Mouse (Mus musculus): Measurements from ENCODE around the gene Spata3. TPM values are rescaled to one million over a fixed set of nuclear protein-coding genes. Genes with fewer than 3 reads are reported as not detected.

Gene Spata3
- total RNA-seq (2014; rRNA removed) (not detected in 2 replicates), polyA plus RNA-seq (2012; rRNA removed) (not detected in 2 replicates)

DNA sequence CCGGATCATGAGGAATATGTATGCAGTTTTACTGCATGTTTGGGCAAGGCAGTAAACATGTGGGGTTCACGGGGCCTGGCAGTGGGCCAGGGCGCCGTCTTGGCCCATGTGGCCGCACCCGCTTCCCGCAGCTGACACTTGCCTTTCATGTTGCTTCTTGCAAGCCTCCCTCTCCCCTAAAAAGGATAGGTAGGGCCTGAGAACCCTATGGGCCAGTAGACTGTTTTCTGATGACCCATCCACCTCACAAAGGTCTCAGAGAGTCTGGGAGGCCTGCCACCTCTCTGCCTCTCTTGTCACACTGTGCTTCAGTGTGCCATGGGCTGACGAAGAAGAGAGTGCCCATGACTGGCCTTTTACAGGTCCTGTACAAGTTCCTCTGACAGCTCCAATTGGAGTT is at the start of gene Spata3:
Gene Spata3, plus strand, starts transcription at position 301 of the 400 bp plus-strand sequence.
- TF ChIP-seq POLR2A (IDR thresholded peaks at IDR 0.05; ENCODE audit: extremely low read depth, insufficient read depth, low read length): no peak
- no peak for TF ChIP-seq CTCF (IDR thresholded peaks at IDR 0.05; ENCODE audit: low read depth, low read length)
- no peak within 1 kb of the TSS for H3K9ac ChIP-seq (ENCODE audit: low read depth, low read length)
- H3K27ac ChIP-seq (replicated peaks; ENCODE audit: insufficient read depth, low read depth, low read length): no peak within 1 kb of the TSS
- H3K36me3 ChIP-seq (ENCODE audit: control insufficient read depth, insufficient read depth, low read length): no peaks in the 10 kb centered on the region
- no peaks in the 10 kb centered on the region for H3K79me2 ChIP-seq (ENCODE audit: control insufficient read depth, insufficient read depth, low read length)
- WGBS: 95% methylated on average over 8 of the region's 8 CpGs
- no peaks in the 10 kb centered on the region for H3K4me1 ChIP-seq (ENCODE audit: control insufficient read depth, insufficient read depth, low read length)
- H3K4me3 ChIP-seq (ENCODE audit: insufficient read depth, low read depth, low read length): no peak within 1 kb of the TSS
- DNase-seq (ENCODE audit: extremely low read depth, low read depth, low spot score): no peak
- H3K27me3 ChIP-seq (ENCODE audit: control insufficient read depth, insufficient read depth, low read length): no peaks in the 10 kb centered on the region

DNA sequence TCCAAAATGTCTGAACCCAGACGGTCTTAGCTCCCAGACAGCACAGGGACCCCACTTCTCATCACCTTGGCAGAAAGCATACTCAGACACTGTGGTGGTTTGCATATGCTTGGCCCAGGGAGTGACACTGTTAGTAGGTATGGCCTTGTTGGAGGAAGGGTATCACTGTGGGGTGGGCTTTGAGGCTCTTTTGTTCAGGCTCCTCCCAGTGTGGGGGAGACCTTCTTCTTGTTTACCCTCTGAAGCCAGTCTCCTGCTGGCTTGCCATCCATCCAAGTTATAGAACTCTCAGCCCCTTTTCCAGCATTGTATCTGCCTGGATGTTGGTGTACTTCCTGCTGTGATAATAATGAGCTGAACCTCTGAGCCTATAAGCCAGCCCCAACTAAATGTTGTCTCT is 47.5 kb upstream of the Spata3 start:
- no peaks in the 10 kb centered on the region for H3K4me1 ChIP-seq (ENCODE audit: control insufficient read depth, insufficient read depth, low read length)
- H3K4me3 ChIP-seq (ENCODE audit: insufficient read depth, low read depth, low read length): no peak overlapping the region
- H3K79me2 ChIP-seq (ENCODE audit: control insufficient read depth, insufficient read depth, low read length): no peaks in the 10 kb centered on the region
- no peak overlapping the region for H3K27ac ChIP-seq (replicated peaks; ENCODE audit: insufficient read depth, low read depth, low read length)
- no peaks in the 10 kb centered on the region for H3K27me3 ChIP-seq (ENCODE audit: control insufficient read depth, insufficient read depth, low read length)
- 97% methylated on average over 1 of the region's 1 CpGs for WGBS
- TF ChIP-seq POLR2A (IDR thresholded peaks at IDR 0.05; ENCODE audit: extremely low read depth, insufficient read depth, low read length): no peak
- no peak for TF ChIP-seq CTCF (IDR thresholded peaks at IDR 0.05; ENCODE audit: low read depth, low read length)
- no peak overlapping the region for H3K9ac ChIP-seq (ENCODE audit: low read depth, low read length)
- DNase-seq (ENCODE audit: extremely low read depth, low read depth, low spot score): no peak
- H3K36me3 ChIP-seq (ENCODE audit: control insufficient read depth, insufficient read depth, low read length): no peaks in the 10 kb centered on the region

DNA sequence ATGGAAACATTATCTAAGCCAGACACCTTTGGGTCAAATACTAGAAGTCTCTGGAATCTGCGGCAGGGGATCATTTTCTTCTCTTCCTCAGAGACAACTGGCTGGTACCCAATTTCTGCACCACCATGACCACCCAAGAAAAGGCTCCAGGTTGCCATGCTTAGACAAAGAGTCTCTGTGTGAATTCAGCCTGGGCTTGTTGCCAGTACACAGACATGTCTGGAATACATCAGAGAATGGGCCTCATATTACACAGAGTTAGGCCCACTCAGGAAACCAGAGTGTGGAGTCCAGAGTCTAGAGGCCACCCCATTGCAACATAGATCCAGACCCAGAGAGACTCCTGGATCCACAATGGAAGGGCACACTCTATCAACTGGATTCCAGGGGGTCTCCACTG is 47.1 kb upstream of the Spata3 start:
- no peak overlapping the region for H3K27ac ChIP-seq (replicated peaks; ENCODE audit: insufficient read depth, low read depth, low read length)
- H3K27me3 ChIP-seq (ENCODE audit: control insufficient read depth, insufficient read depth, low read length): no peaks in the 10 kb centered on the region
- no peaks in the 10 kb centered on the region for H3K36me3 ChIP-seq (ENCODE audit: control insufficient read depth, insufficient read depth, low read length)
- H3K4me3 ChIP-seq (ENCODE audit: insufficient read depth, low read depth, low read length): no peak overlapping the region
- 92% methylated on average over 1 of the region's 1 CpGs for WGBS
- DNase-seq (ENCODE audit: extremely low read depth, low read depth, low spot score): no peak
- H3K9ac ChIP-seq (ENCODE audit: low read depth, low read length): no peak overlapping the region
- no peaks in the 10 kb centered on the region for H3K79me2 ChIP-seq (ENCODE audit: control insufficient read depth, insufficient read depth, low read length)
- H3K4me1 ChIP-seq (ENCODE audit: control insufficient read depth, insufficient read depth, low read length): no peaks in the 10 kb centered on the region
- no peak for TF ChIP-seq CTCF (IDR thresholded peaks at IDR 0.05; ENCODE audit: low read depth, low read length)
- TF ChIP-seq POLR2A (IDR thresholded peaks at IDR 0.05; ENCODE audit: extremely low read depth, insufficient read depth, low read length): no peak

DNA sequence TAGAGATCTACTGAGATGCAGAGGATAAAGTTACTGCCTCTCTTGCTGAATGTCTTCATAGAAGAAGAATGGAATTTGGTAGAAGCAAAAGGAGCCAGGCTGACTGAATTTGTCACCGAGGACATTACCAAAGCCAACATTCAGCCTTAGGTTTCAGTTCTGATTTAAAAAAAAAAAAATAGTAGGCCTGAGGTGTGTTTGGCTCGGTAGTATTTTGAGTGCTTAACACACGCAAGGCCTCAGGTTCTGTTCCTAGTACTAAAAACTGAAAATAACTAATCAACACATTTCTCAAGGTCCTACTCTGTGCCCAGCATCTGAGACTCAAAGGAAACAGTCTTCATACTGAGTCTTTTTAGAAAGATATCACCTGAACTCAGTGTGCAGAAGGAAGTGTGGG is 45.5 kb upstream of the Spata3 start:
- no peak for DNase-seq (ENCODE audit: extremely low read depth, low read depth, low spot score)
- no peak overlapping the region for H3K27ac ChIP-seq (replicated peaks; ENCODE audit: insufficient read depth, low read depth, low read length)
- H3K36me3 ChIP-seq (ENCODE audit: control insufficient read depth, insufficient read depth, low read length): no peaks in the 10 kb centered on the region
- H3K4me1 ChIP-seq (ENCODE audit: control insufficient read depth, insufficient read depth, low read length): no peaks in the 10 kb centered on the region
- H3K9ac ChIP-seq (ENCODE audit: low read depth, low read length): no peak overlapping the region
- H3K79me2 ChIP-seq (ENCODE audit: control insufficient read depth, insufficient read depth, low read length): no peaks in the 10 kb centered on the region
- H3K4me3 ChIP-seq (ENCODE audit: insufficient read depth, low read depth, low read length): no peak overlapping the region
- no peaks in the 10 kb centered on the region for H3K27me3 ChIP-seq (ENCODE audit: control insufficient read depth, insufficient read depth, low read length)
- no peak for TF ChIP-seq CTCF (IDR thresholded peaks at IDR 0.05; ENCODE audit: low read depth, low read length)
- TF ChIP-seq POLR2A (IDR thresholded peaks at IDR 0.05; ENCODE audit: extremely low read depth, insufficient read depth, low read length): no peak
- 95% methylated on average over 3 of the region's 3 CpGs for WGBS

DNA sequence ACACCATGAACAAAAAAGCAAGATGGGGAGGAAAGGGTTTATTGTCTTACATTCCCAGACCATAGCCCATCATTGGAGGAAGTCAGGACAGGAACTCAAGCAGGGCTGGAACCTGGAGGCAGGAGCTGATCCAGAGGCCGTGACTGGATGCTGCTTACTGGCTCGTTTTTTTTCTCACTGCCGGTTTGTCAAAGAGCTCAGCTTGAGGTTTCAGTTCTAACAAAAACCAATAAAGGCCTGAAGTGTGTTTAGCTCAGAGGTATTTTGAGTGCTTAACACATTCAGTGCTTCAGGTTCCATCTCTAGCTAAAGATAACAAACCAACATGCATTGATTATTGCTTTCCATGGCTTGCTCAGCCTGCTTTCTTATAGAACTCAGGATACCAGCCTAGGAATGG is 44.3 kb upstream of the Spata3 start:
- no peaks in the 10 kb centered on the region for H3K36me3 ChIP-seq (ENCODE audit: control insufficient read depth, insufficient read depth, low read length)
- no peak for TF ChIP-seq CTCF (IDR thresholded peaks at IDR 0.05; ENCODE audit: low read depth, low read length)
- no peak for TF ChIP-seq POLR2A (IDR thresholded peaks at IDR 0.05; ENCODE audit: extremely low read depth, insufficient read depth, low read length)
- H3K79me2 ChIP-seq (ENCODE audit: control insufficient read depth, insufficient read depth, low read length): no peaks in the 10 kb centered on the region
- DNase-seq (ENCODE audit: extremely low read depth, low read depth, low spot score): no peak
- H3K9ac ChIP-seq (ENCODE audit: low read depth, low read length): no peak overlapping the region
- H3K4me3 ChIP-seq (ENCODE audit: insufficient read depth, low read depth, low read length): no peak overlapping the region
- no peaks in the 10 kb centered on the region for H3K4me1 ChIP-seq (ENCODE audit: control insufficient read depth, insufficient read depth, low read length)
- 64% methylated on average over 3 of the region's 3 CpGs for WGBS
- H3K27me3 ChIP-seq (ENCODE audit: control insufficient read depth, insufficient read depth, low read length): no peaks in the 10 kb centered on the region
- no peak overlapping the region for H3K27ac ChIP-seq (replicated peaks; ENCODE audit: insufficient read depth, low read depth, low read length)

DNA sequence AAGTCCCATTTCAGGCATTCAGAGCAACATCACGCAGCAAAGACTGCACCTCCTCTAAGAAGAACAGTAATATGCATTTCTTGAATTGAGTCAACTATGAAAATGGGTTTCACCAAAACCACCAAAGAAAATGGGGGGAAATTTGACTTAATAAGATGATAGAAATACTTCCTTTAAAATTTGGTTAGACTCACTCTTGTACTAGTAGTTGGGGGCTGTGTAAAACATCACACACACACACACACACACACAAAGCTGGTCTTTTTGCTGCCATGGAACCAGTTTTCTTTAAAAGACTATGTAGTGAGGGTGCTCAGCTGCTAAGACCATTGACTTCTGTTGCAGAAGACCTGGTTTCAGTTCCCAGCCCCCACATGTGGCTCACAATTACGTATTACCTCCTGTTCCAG is 43.1 kb upstream of the Spata3 start:
- no peaks in the 10 kb centered on the region for H3K4me1 ChIP-seq (ENCODE audit: control insufficient read depth, insufficient read depth, low read length)
- WGBS: 95% methylated on average over 2 of the region's 2 CpGs
- no peak overlapping the region for H3K4me3 ChIP-seq (ENCODE audit: insufficient read depth, low read depth, low read length)

More for the DNA sequence above, 43.1 kb upstream of the Spata3 start:
- Histone ChIP-seq H3K27ac (replicated peaks; ENCODE audit: insufficient read depth, low read depth, low read length) (no peak overlapping the region), H3K9ac (ENCODE audit: low read depth, low read length) (no peak overlapping the region), H3K36me3 (ENCODE audit: control insufficient read depth, insufficient read depth, low read length) (no peaks in the 10 kb centered on the region), H3K79me2 (ENCODE audit: control insufficient read depth, insufficient read depth, low read length) (no peaks in the 10 kb centered on the region), H3K27me3 (ENCODE audit: control insufficient read depth, insufficient read depth, low read length) (no peaks in the 10 kb centered on the region)
- DNase-seq (ENCODE audit: extremely low read depth, low read depth, low spot score): no peak
- no peak for TF ChIP-seq CTCF (IDR thresholded peaks at IDR 0.05; ENCODE audit: low read depth, low read length)
- TF ChIP-seq POLR2A (IDR thresholded peaks at IDR 0.05; ENCODE audit: extremely low read depth, insufficient read depth, low read length): no peak

Measured in liver, adult 2 months (tissue).